Mouse (Mus musculus): ENCODE results near the gene Cdca7. TPM values are rescaled to one million over a fixed set of nuclear protein-coding genes. Genes with fewer than 3 reads are reported as not detected.

Cdca7 gene
- polyA plus RNA-seq, 1 experiment from 2014 or later, result 233 TPM

DNA sequence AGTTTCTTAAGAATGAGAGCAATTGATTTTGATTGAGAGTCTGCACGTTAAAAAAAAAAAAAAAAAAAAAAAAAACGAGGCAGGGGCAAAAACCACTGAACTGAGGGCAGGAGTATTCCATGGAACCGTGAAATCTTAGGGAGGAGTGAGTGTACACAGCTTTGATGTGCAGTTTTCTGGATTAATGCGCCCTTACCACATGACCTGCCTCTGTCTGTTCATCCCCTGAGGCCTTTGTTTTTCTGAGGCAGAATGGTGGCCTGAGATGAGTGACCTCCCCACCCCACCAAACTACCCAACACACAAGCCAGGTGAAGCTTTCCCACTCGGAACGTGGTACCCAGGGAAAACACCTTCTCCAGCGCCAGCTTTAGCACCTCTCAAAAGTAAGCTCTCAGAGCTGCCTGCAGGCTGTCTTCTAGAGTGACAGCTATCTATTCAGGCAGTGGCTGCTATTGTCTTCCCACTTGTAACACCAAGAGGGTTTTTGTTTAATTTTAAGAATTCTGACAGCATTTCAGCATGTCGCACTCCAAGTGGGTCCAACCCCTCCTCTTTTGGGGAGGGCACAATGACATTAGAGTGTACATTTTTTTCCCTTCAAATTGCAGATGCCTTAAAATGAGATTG lies 23.9 kb downstream of the Cdca7 start:
- Histone ChIP-seq H3K27ac (replicated peaks; ENCODE audit: low read depth, low read length) (no peak overlapping the region), H3K4me1 (ENCODE audit: control insufficient read depth, insufficient read depth, low read length) (no peaks in the 10 kb centered on the region; the same call in 1 of the 2 replicates), H3K4me3 (ENCODE audit: low read depth, low read length) (no peak overlapping the region), H3K27me3 (ENCODE audit: control insufficient read depth, insufficient read depth, low read length) (peaks cover 3% of the 10 kb centered on the region; the same call in 1 of the 2 replicates), H3K9me3 (replicated peaks; ENCODE audit: control insufficient read depth, low read length) (no peaks in the 10 kb centered on the region), H3K4me2 (ENCODE audit: low read depth, low read length) (no peak overlapping the region), H3K36me3 (replicated peaks; ENCODE audit: control insufficient read depth, insufficient read depth, low read depth, low read length) (no peaks in the 10 kb centered on the region), H3K9ac (replicated peaks; ENCODE audit: low read length) (no peak overlapping the region)
- ATAC-seq (replicated peaks; ENCODE audit: insufficient number of reproducible peaks, low FRiP score, low TSS enrichment, low read depth), result no peak
- 16% methylated on average over 8 of the region's 8 CpGs for WGBS
- no peak for DNase-seq (ENCODE audit: low spot score)

- Histone ChIP-seq H3K27ac (replicated peaks; ENCODE audit: low read depth, low read length) (no peak overlapping the region), H3K9me3 (replicated peaks; ENCODE audit: control insufficient read depth, low read length) (no peaks in the 10 kb centered on the region), H3K4me1 (ENCODE audit: control insufficient read depth, insufficient read depth, low read length) (no peaks in the 10 kb centered on the region; the same call in 1 of the 2 replicates), H3K4me2 (ENCODE audit: low read depth, low read length) (no peak overlapping the region), H3K4me3 (ENCODE audit: low read depth, low read length) (no peak overlapping the region), H3K36me3 (replicated peaks; ENCODE audit: control insufficient read depth, insufficient read depth, low read depth, low read length) (no peaks in the 10 kb centered on the region), H3K9ac (replicated peaks; ENCODE audit: low read length) (no peak overlapping the region), H3K27me3 (ENCODE audit: control insufficient read depth, insufficient read depth, low read length) (peaks cover 3% of the 10 kb centered on the region; the same call in 1 of the 2 replicates)
- WGBS, result 89% methylated on average over 16 of the region's 16 CpGs
- ATAC-seq (replicated peaks; ENCODE audit: insufficient number of reproducible peaks, low FRiP score, low TSS enrichment, low read depth) (no peak), DNase-seq (ENCODE audit: low spot score) (no peak)
Measured at GRCm38 (mm10) chr2:72502041-72502813, 26.3 kb downstream of the Cdca7 start.

- Histone ChIP-seq H3K9ac (replicated peaks; ENCODE audit: low read length) (no peak overlapping the region), H3K4me2 (ENCODE audit: low read depth, low read length) (no peak overlapping the region), H3K36me3 (replicated peaks; ENCODE audit: control insufficient read depth, insufficient read depth, low read depth, low read length) (no peaks in the 10 kb centered on the region), H3K4me3 (ENCODE audit: low read depth, low read length) (no peak overlapping the region), H3K27me3 (ENCODE audit: control insufficient read depth, insufficient read depth, low read length) (peaks cover 3% of the 10 kb centered on the region; the same call in 1 of the 2 replicates), H3K9me3 (replicated peaks; ENCODE audit: control insufficient read depth, low read length) (no peaks in the 10 kb centered on the region), H3K4me1 (ENCODE audit: control insufficient read depth, insufficient read depth, low read length) (no peaks in the 10 kb centered on the region; the same call in 1 of the 2 replicates), H3K27ac (replicated peaks; ENCODE audit: low read depth, low read length) (no peak overlapping the region)
- no peak for DNase-seq (ENCODE audit: low spot score)
- ATAC-seq (replicated peaks; ENCODE audit: insufficient number of reproducible peaks, low FRiP score, low TSS enrichment, low read depth), result no peak
- WGBS, result 39% methylated on average over 9 of the region's 9 CpGs
Measured at GRCm38 (mm10) chr2:72503646-72504045, 27.7 kb downstream of the Cdca7 start.

DNA sequence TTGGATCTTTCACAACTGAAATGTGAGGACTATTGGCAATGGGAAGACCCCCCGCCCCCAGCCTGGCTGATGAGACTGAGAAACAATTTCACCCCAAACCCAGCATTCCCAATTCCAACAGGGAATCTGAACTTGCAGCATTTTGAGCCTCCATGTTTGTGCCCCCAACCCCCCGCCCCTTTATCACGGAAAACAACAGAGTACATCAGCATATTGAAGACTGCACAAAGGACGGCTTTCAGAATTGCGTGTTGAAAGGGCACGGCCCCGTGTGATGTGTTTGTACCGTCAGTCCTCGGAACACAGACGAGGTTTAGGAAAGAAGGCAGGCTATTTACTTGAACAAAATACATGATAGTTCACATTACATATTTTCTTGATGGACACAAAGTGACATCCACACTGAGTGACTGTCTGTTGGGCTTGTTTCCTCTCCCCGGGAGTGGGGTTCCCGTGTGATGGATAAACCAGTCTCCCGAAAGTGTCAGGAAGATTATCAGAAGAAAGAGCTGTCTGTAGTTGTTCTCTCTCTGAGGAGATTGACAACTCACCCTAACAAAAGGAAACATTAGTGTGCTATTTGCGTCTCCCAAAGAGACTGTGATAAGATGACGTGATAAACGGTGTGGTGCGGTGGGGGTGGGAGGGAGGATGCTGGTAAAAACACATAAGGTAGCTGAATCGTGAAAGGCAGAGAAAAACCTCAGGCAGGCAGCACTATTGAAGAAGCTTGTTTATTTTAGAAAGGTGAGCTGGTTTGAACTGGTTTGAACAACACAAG lies 32.1 kb downstream of the Cdca7 start:
- Histone ChIP-seq H3K9ac (replicated peaks; ENCODE audit: low read length) (no peak overlapping the region), H3K4me1 (ENCODE audit: control insufficient read depth, insufficient read depth, low read length) (no peaks in the 10 kb centered on the region), H3K4me2 (ENCODE audit: low read depth, low read length) (no peak overlapping the region), H3K36me3 (replicated peaks; ENCODE audit: control insufficient read depth, insufficient read depth, low read depth, low read length) (no peaks in the 10 kb centered on the region), H3K9me3 (replicated peaks; ENCODE audit: control insufficient read depth, low read length) (no peaks in the 10 kb centered on the region), H3K27ac (replicated peaks; ENCODE audit: low read depth, low read length) (no peak overlapping the region), H3K27me3 (ENCODE audit: control insufficient read depth, insufficient read depth, low read length) (no peaks in the 10 kb centered on the region; the same call in 1 of the 2 replicates), H3K4me3 (ENCODE audit: low read depth, low read length) (no peak overlapping the region)
- no peak for DNase-seq (ENCODE audit: low spot score)
- ATAC-seq (replicated peaks; ENCODE audit: insufficient number of reproducible peaks, low FRiP score, low TSS enrichment, low read depth), result no peak
- 53% methylated on average over 18 of the region's 18 CpGs for WGBS

DNA sequence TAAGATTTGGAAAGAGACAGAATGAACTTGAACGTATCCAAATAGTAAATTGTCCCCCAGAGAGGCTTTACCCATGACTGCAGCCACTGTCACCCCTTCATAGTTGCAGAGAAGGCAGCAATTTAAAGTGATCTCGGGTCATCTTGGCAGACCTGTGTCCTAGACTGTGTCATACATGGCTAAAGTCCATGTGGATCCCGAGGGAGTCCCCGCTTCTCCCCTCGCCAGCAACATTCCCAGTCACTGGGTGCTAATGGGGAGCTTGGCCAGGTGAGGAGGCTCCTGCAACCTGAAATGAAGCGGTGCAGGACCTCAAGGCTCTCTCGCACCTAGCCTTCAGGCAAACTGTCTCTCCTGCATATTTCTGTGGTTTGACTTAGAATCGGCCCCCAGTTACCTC lies 32.9 kb downstream of the Cdca7 start:
- Histone ChIP-seq H3K4me3 (ENCODE audit: low read depth, low read length) (no peak overlapping the region), H3K4me2 (ENCODE audit: low read depth, low read length) (no peak overlapping the region), H3K27ac (replicated peaks; ENCODE audit: low read depth, low read length) (no peak overlapping the region), H3K9ac (replicated peaks; ENCODE audit: low read length) (no peak overlapping the region), H3K4me1 (ENCODE audit: control insufficient read depth, insufficient read depth, low read length) (no peaks in the 10 kb centered on the region), H3K36me3 (replicated peaks; ENCODE audit: control insufficient read depth, insufficient read depth, low read depth, low read length) (no peaks in the 10 kb centered on the region), H3K9me3 (replicated peaks; ENCODE audit: control insufficient read depth, low read length) (no peaks in the 10 kb centered on the region), H3K27me3 (ENCODE audit: control insufficient read depth, insufficient read depth, low read length) (no peaks in the 10 kb centered on the region; the same call in 1 of the 2 replicates)
- ATAC-seq (replicated peaks; ENCODE audit: insufficient number of reproducible peaks, low FRiP score, low TSS enrichment, low read depth) (no peak), DNase-seq (ENCODE audit: low spot score) (no peak)
- WGBS, result 85% methylated on average over 8 of the region's 8 CpGs

GRCm38 (mm10) chr2:72515526-72515925 lies 39.6 kb downstream of the Cdca7 start:
- no peaks in the 10 kb centered on the region for H3K27me3 ChIP-seq (ENCODE audit: control insufficient read depth, insufficient read depth, low read length)
- DNase-seq (ENCODE audit: low spot score), result no peak
- WGBS, result 41% methylated on average over 7 of the region's 7 CpGs

DNA sequence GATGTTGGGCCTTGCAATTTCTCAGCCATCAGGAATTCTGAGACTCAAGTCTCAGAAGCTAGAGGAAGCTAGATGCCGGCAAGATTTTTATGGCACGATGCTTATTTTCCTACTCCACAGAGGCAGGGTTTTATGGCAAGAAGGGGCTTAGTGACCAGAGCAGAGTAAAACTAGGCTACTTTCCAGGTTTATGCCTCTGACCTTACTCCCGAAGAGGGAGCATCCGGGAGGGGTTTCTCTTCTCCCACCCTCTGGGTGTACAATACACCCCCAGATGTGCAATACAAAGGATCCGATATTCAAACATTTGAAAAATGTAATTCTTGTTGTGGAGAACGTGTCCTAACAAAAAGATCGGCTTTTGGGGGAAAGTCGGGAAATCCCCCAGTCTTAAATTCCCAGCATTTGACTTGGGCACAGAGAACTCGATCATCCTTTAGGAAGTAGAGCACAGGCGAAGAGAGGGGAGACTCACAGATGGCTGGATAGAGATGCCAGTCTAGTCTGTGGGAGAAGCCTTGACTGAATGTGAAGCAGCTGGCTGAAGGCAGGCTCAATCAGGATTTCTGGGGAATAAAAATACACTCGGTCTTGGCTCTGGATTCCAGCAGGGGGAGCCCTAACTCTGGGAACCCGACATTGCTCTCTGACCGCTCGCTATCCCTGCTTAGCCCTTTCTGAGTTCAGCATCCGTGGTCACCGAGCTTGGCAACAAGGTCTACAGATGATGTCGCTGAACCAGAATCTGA lies 40.2 kb downstream of the Cdca7 start:
- Histone ChIP-seq H3K4me1 (ENCODE audit: control insufficient read depth, insufficient read depth, low read length) (no peaks in the 10 kb centered on the region; the same call in 1 of the 2 replicates), H3K36me3 (replicated peaks; ENCODE audit: control insufficient read depth, insufficient read depth, low read depth, low read length) (no peaks in the 10 kb centered on the region), H3K27me3 (ENCODE audit: control insufficient read depth, insufficient read depth, low read length) (no peaks in the 10 kb centered on the region), H3K27ac (replicated peaks; ENCODE audit: low read depth, low read length) (no peak overlapping the region), H3K9ac (replicated peaks; ENCODE audit: low read length) (no peak overlapping the region), H3K4me3 (ENCODE audit: low read depth, low read length) (no peak overlapping the region), H3K9me3 (replicated peaks; ENCODE audit: control insufficient read depth, low read length) (no peaks in the 10 kb centered on the region), H3K4me2 (ENCODE audit: low read depth, low read length) (no peak overlapping the region)
- ATAC-seq (replicated peaks; ENCODE audit: insufficient number of reproducible peaks, low FRiP score, low TSS enrichment, low read depth) (no peak), DNase-seq (ENCODE audit: low spot score) (peak; percentile 93)
- WGBS, result 18% methylated on average over 17 of the region's 17 CpGs

More at GRCm38 (mm10) chr2:72515526-72515925, 39.6 kb downstream of the Cdca7 start:
- no peak for ATAC-seq (replicated peaks; ENCODE audit: insufficient number of reproducible peaks, low FRiP score, low TSS enrichment, low read depth)
- H3K9ac ChIP-seq (replicated peaks; ENCODE audit: low read length), result no peak overlapping the region
- no peaks in the 10 kb centered on the region; the same call in 1 of the 2 replicates for H3K4me1 ChIP-seq (ENCODE audit: control insufficient read depth, insufficient read depth, low read length)
- H3K4me3 ChIP-seq (ENCODE audit: low read depth, low read length), result no peak overlapping the region
- H3K9me3 ChIP-seq (replicated peaks; ENCODE audit: control insufficient read depth, low read length), result no peaks in the 10 kb centered on the region
- H3K27ac ChIP-seq (replicated peaks; ENCODE audit: low read depth, low read length), result no peak overlapping the region
- no peaks in the 10 kb centered on the region for H3K36me3 ChIP-seq (replicated peaks; ENCODE audit: control insufficient read depth, insufficient read depth, low read depth, low read length)
- H3K4me2 ChIP-seq (ENCODE audit: low read depth, low read length), result no peak overlapping the region

All from embryonic facial prominence, embryonic 11.5 days (tissue).